In the genomic region with DNA sequence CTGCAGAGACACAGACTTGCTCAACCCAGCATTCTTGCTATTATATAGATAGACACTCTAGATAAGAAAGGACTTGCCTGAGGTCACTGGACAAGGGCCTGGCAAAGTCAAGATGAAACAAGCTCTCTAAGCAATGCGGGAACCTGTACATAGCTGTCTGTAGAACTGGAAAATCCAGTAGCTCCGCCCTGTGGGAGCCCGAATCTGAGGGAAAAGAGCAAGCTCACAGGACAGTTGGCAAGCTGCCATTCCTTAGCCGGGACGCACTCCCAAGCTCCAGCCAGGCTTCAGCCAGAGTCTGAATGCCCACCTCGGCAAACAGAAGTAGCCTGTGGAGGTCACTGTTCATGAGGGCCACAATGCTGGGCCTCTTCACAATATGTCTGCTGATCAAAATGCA, we compare ENCODE assay signal across 9 mouse cellular contexts. TPM values are rescaled to one million over a fixed set of nuclear protein-coding genes. Genes with fewer than 3 reads are reported as not detected.
DNase-seq lines count a peak whose midpoint lies in the region; ATAC-seq and TF ChIP-seq lines count a peak whose summit lies in the region.
"Had no signal": no experiment of that assay in that cellular context is flagged by ENCODE, and none has a peak within 500 bp of the region (broad histone marks: within the 10 kb centered on the region; RNA-seq: fewer than 3 reads in every experiment).

No protein-coding gene starts in this region.

- TF ChIP-seq POLR2A in cerebellum, adult 2 months (IDR thresholded peaks at IDR 0.05; ENCODE audit: borderline replicate concordance, insufficient read depth, low read length), result no peak

- no peak for TF ChIP-seq CTCF in cerebellum, adult 2 months (IDR thresholded peaks at IDR 0.05; ENCODE audit: borderline replicate concordance, insufficient read depth, low read depth, low read length)

- H3K9ac ChIP-seq in midbrain, embryonic 16.5 days (ENCODE audit: low read depth, low read length), result no peak overlapping the region
- H3K9ac ChIP-seq: neural tube, embryonic 13.5 days had no signal

- ATAC-seq in activated CD4-positive, CD25-positive, alpha-beta regulatory T cell, adult 4 months, result no peak
- no peak for ATAC-seq in midbrain, embryonic 16.5 days

- H3K4me2 ChIP-seq in midbrain, embryonic 16.5 days (ENCODE audit: low read length), result no peak overlapping the region
- H3K4me2 ChIP-seq: neural tube, embryonic 13.5 days had no signal

- H3K4me3 ChIP-seq in cerebellum, adult 2 months (replicated peaks; ENCODE audit: insufficient read depth, low read depth, low read length), result no peak overlapping the region
- no peak overlapping the region for H3K4me3 ChIP-seq in midbrain, embryonic 16.5 days (ENCODE audit: low read depth, low read length)
- H3K4me3 ChIP-seq: neural tube, embryonic 13.5 days had no signal

- peak; percentile 12 to 14 for DNase-seq in cerebellum, postnatal 36 days
- no peak for DNase-seq in cerebellum, adult 2 months
- DNase-seq in retina, postnatal 1 day, result peak; percentile 28
- no peak for DNase-seq in retina, embryonic 14.5 days (ENCODE audit: low spot score)
- peak; percentile 58 to 68 for DNase-seq in lung, adult 18-20 months
- DNase-seq in urinary bladder, postnatal 36 days (ENCODE audit: low spot score in 2 of 2), result peak; percentile 75 to 77

- no peaks in the 10 kb centered on the region for H3K9me3 ChIP-seq in midbrain, embryonic 16.5 days (replicated peaks; ENCODE audit: control insufficient read depth, low read length, poor library complexity, severe bottlenecking)
- H3K9me3 ChIP-seq: neural tube, embryonic 13.5 days had no signal

- no peaks in the 10 kb centered on the region for H3K4me1 ChIP-seq in cerebellum, adult 2 months (ENCODE audit: control insufficient read depth, insufficient read depth, low read length)
- H3K4me1 ChIP-seq in midbrain, embryonic 16.5 days (ENCODE audit: control insufficient read depth, insufficient read depth, low read length), result no peaks in the 10 kb centered on the region

- 25% methylated on average over 6 of the region's 6 CpGs for WGBS in cerebellum, adult 2 months
- 43% methylated on average over 6 of the region's 6 CpGs for WGBS in midbrain, embryonic 16.5 days

- no peaks in the 10 kb centered on the region for H3K36me3 ChIP-seq in midbrain, embryonic 16.5 days (ENCODE audit: control insufficient read depth, insufficient read depth, low read length)
- H3K36me3 ChIP-seq: neural tube, embryonic 13.5 days had no signal

- no peak overlapping the region for H3K27ac ChIP-seq in cerebellum, adult 2 months (ENCODE audit: insufficient read depth, low read length)
- H3K27ac ChIP-seq in midbrain, embryonic 16.5 days (ENCODE audit: low read length), result no peak overlapping the region
- H3K27ac ChIP-seq: neural tube, embryonic 13.5 days had no signal

- H3K27me3 ChIP-seq in cerebellum, adult 2 months (ENCODE audit: control insufficient read depth, insufficient read depth, low read length), result no peaks in the 10 kb centered on the region
- H3K27me3 ChIP-seq in midbrain, embryonic 16.5 days (ENCODE audit: control insufficient read depth, insufficient read depth, low read depth, low read length), result no peaks in the 10 kb centered on the region
- H3K27me3 ChIP-seq: neural tube, embryonic 13.5 days had no signal

RNA-seq across cellular contexts. Expression of a gene that starts 28.8 kb away (rescaled TPM):
- polyA plus RNA-seq in cerebellum, adult 2 months (2012; rRNA removed), result 5.5 and 5.7 TPM in 2 replicates
- polyA plus RNA-seq in activated CD4-positive, CD25-positive, alpha-beta regulatory T cell, adult 4 months (2017; shearing (Covaris generic)), result under 1 TPM in 1 of 2 experiments, not detected in 1; 0.26 TPM
- polyA plus RNA-seq in midbrain, embryonic 16.5 days (2015; fragmentation: Nextera tagmentation; extraction: Ambion mirVana), result 0.18 and 0.48 TPM in 2 replicates

RNA-seq across cellular contexts. Expression of a gene that starts 51.3 kb away (rescaled TPM):
- 0.56 and 0.68 TPM in 2 replicates for polyA plus RNA-seq in cerebellum, adult 2 months (2012; rRNA removed)
- polyA plus RNA-seq in activated CD4-positive, CD25-positive, alpha-beta regulatory T cell, adult 4 months (2017; shearing (Covaris generic)), result 10 to 100 TPM; 29.4 to 40.1 TPM
- 10.1 and 12.9 TPM in 2 replicates for polyA plus RNA-seq in midbrain, embryonic 16.5 days (2015; fragmentation: Nextera tagmentation; extraction: Ambion mirVana)

Comparison
In these comparisons a context has a peak if more than half of its experiments do, and no peak if none do; other contexts are left out.
1. DNase-seq: peak in cerebellum, postnatal 36 days (2 of 2), retina, postnatal 1 day (single experiment), lung, adult 18-20 months (2 of 2) and urinary bladder, postnatal 36 days (2 of 2); none in cerebellum, adult 2 months (0 of 2) and retina, embryonic 14.5 days (single experiment).